Mouse (Mus musculus) liver, embryonic 14.5 days (tissue): ENCODE measurements at regions not wholly inside any gene's neighbourhood (a gene's known extent, or its start where the extent isn't known, plus 50 kb on each side); places are given as distances from the start of the nearest gene placed in this dataset.

Experiments used
- ATAC-seq: fragments of 200-750 bp; cut with Nextera tagmentation; 2 replicates; pipeline ENCODE4 v1.8.0; 2017; ENCODE audit warnings: moderate number of reproducible peaks, mild to moderate bottlenecking, moderate library complexity; ENCODE audit not compliant: insufficient read depth
- DNase-seq, 3 experiments: peaks; one replicate each; pipeline ENCODE4 v3.0.0-alpha.2; 2012 to 2013; ENCODE audit warnings: low read depth in 3 of 3, low spot score in 3 of 3
- H3K27ac ChIP-seq: fragments of 300-500 bp; sonication (generic); 2 replicates; pipeline ENCODE4 v1.5.1; 2014; ENCODE audit warnings: moderate library complexity, mild to moderate bottlenecking, control low read depth, inconsistent platforms
- H3K27me3 ChIP-seq: fragments of 300-500 bp; sonication (generic); 2 replicates; pipeline ENCODE4 v1.6.1; 2014; ENCODE audit warnings: mild to moderate bottlenecking, low read length, moderate library complexity; ENCODE audit not compliant: control insufficient read depth, insufficient read depth
- H3K36me3 ChIP-seq: fragments of 300-500 bp; sonication (generic); replicated peaks from 2 replicates; pipeline ENCODE4 v1.6.1; 2014; ENCODE audit warnings: low read depth; ENCODE audit not compliant: control insufficient read depth, insufficient read depth
- H3K4me1 ChIP-seq, 2 experiments: fragments of 200-500 bp in 1 of 2; fragments of 300-500 bp in 1 of 2; sonication (generic) in 1 of 2; replicated peaks; 2 replicates each; pipeline ENCODE4 v1.6.1; 2012 to 2014; ENCODE audit warnings: antibody characterized with exemption in 1 of 2, inconsistent platforms in 1 of 2, low read length in 1 of 2; ENCODE audit not compliant: control insufficient read depth in 2 of 2, insufficient read depth in 2 of 2
- H3K4me2 ChIP-seq: fragments of 300-500 bp; sonication (generic); 2 replicates; pipeline ENCODE4 v1.6.1; 2014; ENCODE audit warnings: low read depth, mild to moderate bottlenecking, control low read depth, moderate library complexity
- H3K4me3 ChIP-seq, 2 experiments: fragments of 200-500 bp in 1 of 2; fragments of 300-500 bp in 1 of 2; sonication (generic) in 1 of 2; 2 replicates each; pipeline ENCODE4 v1.5.1; 2012 to 2014; ENCODE audit warnings: low read depth in 2 of 2, low read length in 2 of 2, mild to moderate bottlenecking in 2 of 2, control low read depth in 1 of 2, inconsistent platforms in 1 of 2, moderate library complexity in 1 of 2; ENCODE audit not compliant: insufficient read depth in 1 of 2
- H3K9ac ChIP-seq: fragments of 300-500 bp; sonication (generic); replicated peaks from 2 replicates; pipeline ENCODE4 v1.6.1; 2014; ENCODE audit warnings: mild to moderate bottlenecking, control low read depth, moderate library complexity
- H3K9me3 ChIP-seq: fragments of 300-500 bp; sonication (generic); 2 replicates; pipeline ENCODE4 v1.6.1; 2016; ENCODE audit warnings: low read length, mixed read lengths; ENCODE audit not compliant: control insufficient read depth
- CTCF ChIP-seq: IDR thresholded peaks from 2 replicates; pipeline ENCODE4 v1.5.1; 2016; ENCODE audit warnings: antibody characterized with exemption, low read depth, control low read depth
- EP300 ChIP-seq: IDR thresholded peaks from 2 replicates; pipeline ENCODE4 v1.6.1; 2016; ENCODE audit warnings: antibody characterized with exemption, low read depth
- whole genome bisulfite sequencing: fragments of 180-500 bp; shearing (Covaris S2); extraction: QIAGEN DNeasy Blood & Tissue Kit; methylation state at CpG from one replicate; pipeline ENCODE4 v1.1.7; 2014; ENCODE audit not compliant: insufficient replicate concordance; 5-methylcytosine and 5-hydroxymethylcytosine counted together

DNA sequence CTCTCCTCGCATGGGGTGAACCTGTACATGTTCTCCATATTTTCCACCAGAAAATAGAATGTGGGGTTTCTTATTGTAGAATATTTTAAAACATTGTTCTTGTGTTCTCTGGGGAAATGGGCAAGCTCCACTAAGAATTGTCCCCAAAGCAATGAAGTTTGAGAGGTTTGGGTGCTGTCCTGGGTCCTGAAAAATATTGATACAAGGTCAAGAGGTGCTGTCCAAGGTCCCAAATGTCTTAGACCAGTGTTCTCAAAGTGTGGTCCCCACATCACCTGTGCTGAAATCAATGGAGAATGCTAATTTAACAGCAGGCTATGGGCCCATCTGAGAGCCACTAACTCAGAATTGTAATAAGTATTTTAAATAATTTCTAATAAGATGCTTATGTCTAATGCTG lies 204.2 kb upstream of the Pkdcc start:
- no peak for DNase-seq
- 50% methylated on average over 1 of the region's 1 CpGs for WGBS

DNA sequence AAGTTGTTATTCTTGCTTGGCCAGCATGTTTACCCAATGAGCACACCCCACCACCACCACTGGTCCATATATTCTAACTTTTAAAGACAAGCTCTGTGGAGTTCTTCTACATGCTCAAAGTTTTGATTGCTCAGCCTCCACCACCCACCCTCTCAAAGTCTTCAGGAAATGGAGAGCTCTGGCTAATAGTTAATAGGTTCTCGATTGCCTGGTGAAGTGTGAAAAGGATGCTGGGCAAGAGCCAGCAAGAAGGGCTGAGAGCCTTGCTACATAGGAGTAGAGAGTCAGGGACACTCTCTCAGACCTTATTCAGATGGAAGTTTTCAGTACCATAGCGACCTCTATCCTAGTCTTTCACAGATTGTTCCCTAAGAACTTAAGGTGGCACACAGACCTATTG lies 199.4 kb upstream of the Pkdcc start:
- Histone ChIP-seq H3K4me3 (no peak overlapping the region), H3K9me3 (no peaks in the 10 kb centered on the region), H3K4me1 (no peaks in the 10 kb centered on the region), H3K9ac (no peak overlapping the region), H3K4me2 (no peak overlapping the region), H3K36me3 (no peaks in the 10 kb centered on the region), H3K27me3 (no peaks in the 10 kb centered on the region), H3K27ac (no peak overlapping the region)
- WGBS, result 29% methylated on average over 2 of the region's 2 CpGs
- DNase-seq, result no peak
- no peak for TF ChIP-seq CTCF
- no peak for TF ChIP-seq EP300
- no peak for ATAC-seq

More for the DNA sequence above, 204.2 kb upstream of the Pkdcc start:
- TF ChIP-seq CTCF (no peak), EP300 (no peak)
- Histone ChIP-seq H3K9ac (no peak overlapping the region), H3K27ac (no peak overlapping the region), H3K27me3 (no peaks in the 10 kb centered on the region), H3K4me2 (no peak overlapping the region), H3K9me3 (no peaks in the 10 kb centered on the region), H3K4me1 (no peaks in the 10 kb centered on the region), H3K36me3 (no peaks in the 10 kb centered on the region), H3K4me3 (no peak overlapping the region)
- ATAC-seq, result no peak

GRCm38 (mm10) chr17:83016936-83017335 lies 198.2 kb upstream of the Pkdcc start:
- H3K9me3 ChIP-seq, result no peaks in the 10 kb centered on the region

DNA sequence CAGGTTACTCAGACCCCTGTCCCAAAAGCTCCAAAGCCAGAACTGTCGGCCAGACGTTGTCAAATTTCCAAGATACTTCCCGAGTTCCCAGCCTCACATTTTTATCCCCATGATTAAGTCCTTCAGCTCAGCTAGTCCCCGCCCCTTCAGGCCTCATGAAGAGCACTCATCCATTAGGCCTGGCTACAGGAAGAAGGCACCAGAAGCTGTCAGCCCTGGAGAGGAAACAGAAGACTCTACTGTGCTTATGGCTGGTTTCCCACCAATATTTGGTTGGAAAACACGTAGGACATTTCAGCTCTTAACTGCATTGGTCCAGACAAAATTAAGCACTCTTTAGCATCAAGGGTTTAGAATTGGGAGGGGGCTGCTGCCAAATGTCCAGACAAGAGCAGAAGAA lies 195.8 kb upstream of the Pkdcc start:
- no peaks in the 10 kb centered on the region for H3K9me3 ChIP-seq
- H3K4me3 ChIP-seq, result no peak overlapping the region
- no peak overlapping the region for H3K27ac ChIP-seq
- H3K36me3 ChIP-seq, result no peaks in the 10 kb centered on the region
- no peak overlapping the region for H3K4me2 ChIP-seq
- no peak for ATAC-seq
- H3K4me1 ChIP-seq, result no peaks in the 10 kb centered on the region
- WGBS, result 52% methylated on average over 5 of the region's 5 CpGs
- no peaks in the 10 kb centered on the region for H3K27me3 ChIP-seq
- H3K9ac ChIP-seq, result no peak overlapping the region
- TF ChIP-seq EP300 (no peak), CTCF (no peak)
- DNase-seq, result no peak

More at GRCm38 (mm10) chr17:83016936-83017335, 198.2 kb upstream of the Pkdcc start:
- no peak overlapping the region for H3K4me3 ChIP-seq
- H3K27ac ChIP-seq, result no peak overlapping the region
- 77% methylated on average over 5 of the region's 5 CpGs for WGBS
- no peak overlapping the region for H3K4me2 ChIP-seq
- H3K4me1 ChIP-seq, result no peaks in the 10 kb centered on the region
- DNase-seq (no peak), ATAC-seq (no peak)
- no peaks in the 10 kb centered on the region for H3K27me3 ChIP-seq
- TF ChIP-seq EP300 (no peak), CTCF (no peak)
- H3K9ac ChIP-seq, result no peak overlapping the region
- H3K36me3 ChIP-seq, result no peaks in the 10 kb centered on the region

GRCm38 (mm10) chr17:83020576-83020975 lies 194.5 kb upstream of the Pkdcc start:
- H3K4me3 ChIP-seq, result no peak overlapping the region
- no peaks in the 10 kb centered on the region for H3K9me3 ChIP-seq
- H3K36me3 ChIP-seq, result no peaks in the 10 kb centered on the region
- no peak for DNase-seq
- TF ChIP-seq CTCF (no peak), EP300 (no peak)
- WGBS, result 58% methylated on average over 10 of the region's 10 CpGs
- H3K9ac ChIP-seq, result no peak overlapping the region
- H3K27me3 ChIP-seq, result no peaks in the 10 kb centered on the region
- no peak overlapping the region for H3K4me2 ChIP-seq
- H3K4me1 ChIP-seq, result no peaks in the 10 kb centered on the region
- ATAC-seq, result no peak
- H3K27ac ChIP-seq, result no peak overlapping the region
